Mouse (Mus musculus) gonadal fat pad, adult 2 months (tissue): ENCODE data around the gene Nf2. TPM values are rescaled to one million over a fixed set of nuclear protein-coding genes. Genes with fewer than 3 reads are reported as not detected.

Experiments used
- DNase-seq: peaks from one replicate; pipeline ENCODE4 v3.0.0-alpha.2; 2012; ENCODE audit warnings: low read depth
- polyA plus RNA-seq: library from polyadenylated mRNA; depleted of rRNA; stranded (reverse); fragments of >200 nt; gene quantifications from 2 replicates; pipeline ENCODE4 v1.2.3, GENCODE M21; 2012

Gene Nf2
- polyA plus RNA-seq, 1 experiment = 41.0 TPM

DNA sequence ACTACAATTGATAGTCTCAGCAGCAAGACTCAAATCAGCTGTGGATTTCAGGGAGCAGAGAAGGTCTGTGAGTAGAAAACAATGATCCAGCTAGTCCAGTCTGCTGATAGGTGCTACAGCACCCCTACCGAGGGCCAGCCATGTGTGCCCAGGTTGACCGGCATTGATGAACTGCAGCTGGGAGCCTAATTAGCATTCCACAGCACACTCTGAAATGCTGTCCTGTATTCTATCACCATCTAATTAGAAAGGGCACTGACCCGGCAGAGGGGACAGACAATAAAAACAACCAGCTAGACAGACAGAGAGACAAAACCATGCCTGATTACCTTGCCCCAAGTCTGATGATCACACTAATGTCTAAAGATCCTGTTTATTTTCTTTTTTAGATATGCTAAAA, 56.3 kb downstream of the Nf2 start:
- DNase-seq = no peak

- no peak for DNase-seq
Measured at GRCm38 (mm10) chr11:4791549-4791948, 57.8 kb downstream of the Nf2 start.

DNA sequence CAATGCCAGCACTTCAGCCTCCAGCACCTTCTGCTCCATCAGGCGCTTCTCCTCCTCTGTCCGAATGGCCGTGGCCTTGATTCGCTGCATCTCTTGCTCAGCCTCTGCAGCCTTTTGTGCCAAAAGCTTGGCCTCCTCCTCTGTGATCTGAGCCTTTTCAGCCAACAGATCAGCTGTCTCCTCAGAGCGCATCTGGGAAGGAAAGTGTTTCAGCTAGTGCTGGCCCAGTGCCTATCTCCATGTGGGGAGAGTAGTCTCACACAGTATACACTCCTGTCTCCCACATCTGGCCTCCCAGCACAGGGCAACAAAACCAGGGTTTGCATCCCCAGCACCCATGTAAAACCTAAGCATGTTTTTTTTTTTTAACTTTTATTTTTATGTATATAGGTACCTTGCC, 59.6 kb downstream of the Nf2 start:
- no peak for DNase-seq

DNA sequence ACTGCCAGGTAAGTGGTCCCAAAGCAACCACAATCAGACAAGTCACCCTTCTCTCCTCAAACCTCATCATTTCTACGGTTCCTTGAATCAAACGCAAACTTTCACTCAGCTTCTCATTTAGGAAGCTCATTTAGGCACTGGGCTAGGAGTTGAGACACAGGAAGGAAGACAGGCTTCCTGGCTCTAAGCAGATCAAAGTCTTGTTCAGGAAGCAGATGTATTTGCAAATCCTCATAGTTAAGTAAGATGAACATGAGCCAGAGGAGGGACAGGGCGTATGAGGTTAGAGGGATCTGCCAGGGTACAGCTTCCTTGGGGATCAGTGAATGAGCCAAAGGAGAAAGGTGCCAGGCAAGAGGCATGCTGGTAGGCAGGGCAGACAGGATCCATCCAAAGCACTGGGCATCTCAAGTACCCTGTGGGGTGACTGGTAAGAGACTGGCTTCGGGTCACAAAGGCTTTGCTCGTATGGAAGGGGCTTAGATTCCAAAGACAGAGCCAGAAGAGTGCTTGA, 64.7 kb downstream of the Nf2 start:
- DNase-seq = no peak

DNA sequence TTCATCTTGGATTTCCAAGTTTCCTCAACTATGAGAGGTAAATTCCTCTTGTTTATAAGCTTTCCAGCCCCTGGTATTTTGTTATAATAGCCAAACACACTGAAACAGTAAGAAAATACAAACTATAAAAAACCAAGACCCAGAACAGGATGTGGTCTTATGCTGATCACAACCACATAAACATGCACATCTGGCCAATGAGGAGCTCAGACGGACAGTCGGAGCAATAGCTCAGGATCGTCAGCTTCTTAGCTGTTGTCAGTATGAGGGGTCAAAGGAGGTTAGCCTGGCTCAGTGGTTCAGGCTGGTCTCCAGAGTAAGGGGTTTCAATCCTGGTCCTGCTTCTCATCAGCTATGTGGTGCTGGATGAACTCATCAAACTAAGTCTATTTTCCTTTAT, 66.2 kb downstream of the Nf2 start:
- DNase-seq = no peak

DNA sequence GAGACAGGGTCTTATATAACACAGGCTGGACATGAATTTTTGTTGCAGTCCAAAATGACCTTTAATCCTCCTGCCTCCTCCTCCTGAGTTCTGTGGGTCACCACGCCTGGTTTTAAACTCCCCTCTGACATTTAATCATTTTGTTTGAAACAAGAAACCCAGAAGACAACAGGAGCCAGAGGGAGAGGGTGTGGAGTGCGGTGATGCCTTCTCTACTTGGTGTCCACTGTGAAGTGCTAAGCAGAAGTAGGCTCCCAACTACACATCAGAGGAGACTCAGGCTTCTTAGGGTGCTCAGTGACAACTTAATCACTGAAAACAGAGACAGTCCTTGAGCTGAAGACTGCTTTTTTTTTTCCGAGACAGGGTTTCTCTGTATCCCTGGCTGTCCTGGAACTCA, 68.4 kb downstream of the Nf2 start:
- no peak for DNase-seq

DNA sequence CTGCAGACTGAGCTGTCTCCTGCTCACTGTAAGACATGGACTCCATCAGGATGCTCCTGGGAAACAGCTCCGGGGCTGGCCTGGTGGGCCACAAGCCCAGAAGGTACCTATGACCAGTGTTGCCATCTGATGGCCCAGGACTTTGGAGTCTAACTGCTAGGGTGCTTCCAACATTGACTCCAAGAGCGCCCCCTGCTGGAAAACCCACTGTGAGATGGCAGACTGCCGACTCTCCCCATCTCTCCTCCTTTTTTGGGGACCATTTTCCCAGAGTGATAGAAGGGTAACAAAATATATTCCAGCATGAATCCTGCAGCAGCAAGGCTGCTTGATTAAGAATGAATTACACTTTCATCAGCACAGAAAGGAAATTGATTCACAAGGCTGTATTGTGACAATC, 76.4 kb downstream of the Nf2 start:
- no peak for DNase-seq

GRCm38 (mm10) chr11:4771756-4772155, 77.6 kb downstream of the Nf2 start:
- DNase-seq = no peak

GRCm38 (mm10) chr11:4769881-4770280, 79.5 kb downstream of the Nf2 start:
- no peak for DNase-seq

GRCm38 (mm10) chr11:4769293-4769692, 80.0 kb downstream of the Nf2 start:
- no peak for DNase-seq

DNA sequence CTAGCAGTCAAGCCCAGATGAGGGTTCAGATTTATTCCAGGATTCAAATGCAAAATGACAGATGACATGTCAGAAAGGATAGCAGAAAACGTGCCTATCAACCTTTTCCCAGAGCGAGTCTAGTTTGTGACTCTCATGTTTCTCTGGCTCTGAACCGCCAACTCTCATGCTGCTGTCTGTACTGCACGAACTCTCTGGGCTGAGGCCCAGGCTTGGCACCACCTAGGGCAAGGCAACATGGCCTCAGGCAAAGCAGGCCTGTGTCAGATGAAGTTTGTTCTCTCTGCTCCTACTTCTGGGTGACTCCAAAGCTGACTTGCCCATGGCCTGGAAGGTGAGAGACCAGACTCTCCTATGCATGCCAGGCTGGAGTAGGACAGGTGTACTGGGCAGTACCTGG, 80.9 kb downstream of the Nf2 start:
- DNase-seq = no peak

DNA sequence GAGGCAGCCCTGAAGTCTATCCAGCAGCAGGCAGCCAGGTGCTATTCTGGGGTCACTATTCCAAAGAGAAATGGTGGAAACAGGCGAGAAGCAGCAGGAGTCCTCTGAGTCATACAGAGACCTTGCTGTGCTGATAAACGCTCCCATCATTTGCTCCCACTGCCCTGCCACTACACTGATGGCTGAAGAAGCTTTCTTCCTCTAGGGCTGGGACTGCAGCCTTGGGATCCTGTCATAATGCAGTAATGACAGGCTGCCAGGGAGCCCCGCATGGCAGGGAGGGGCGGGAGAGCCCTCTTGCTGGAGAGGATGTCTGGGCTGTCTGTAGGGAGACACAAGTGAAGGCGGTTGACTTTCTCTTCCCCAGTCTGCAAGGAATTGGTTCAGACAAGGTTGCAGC, 84.9 kb downstream of the Nf2 start:
- DNase-seq = no peak

DNA sequence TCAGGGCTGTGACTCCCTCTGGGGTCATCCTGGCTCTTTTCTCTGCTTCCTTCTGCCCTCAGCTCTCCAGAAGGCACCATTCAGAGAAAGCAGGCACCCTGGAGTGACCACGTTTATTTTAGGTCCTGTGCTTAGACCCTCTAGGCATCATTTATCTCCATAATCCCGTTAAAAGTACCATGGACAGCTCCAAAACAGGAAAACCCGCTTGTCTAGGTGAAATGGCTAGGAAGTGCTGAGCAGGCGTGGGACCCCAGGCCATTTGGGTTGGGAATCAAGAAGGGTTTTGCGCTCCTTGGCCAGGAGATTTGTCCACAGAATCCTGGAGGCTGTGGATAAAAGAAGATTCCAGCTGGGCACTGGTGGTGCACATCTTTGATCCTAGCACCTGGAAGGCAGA, 85.7 kb downstream of the Nf2 start:
- no peak for DNase-seq

DNA sequence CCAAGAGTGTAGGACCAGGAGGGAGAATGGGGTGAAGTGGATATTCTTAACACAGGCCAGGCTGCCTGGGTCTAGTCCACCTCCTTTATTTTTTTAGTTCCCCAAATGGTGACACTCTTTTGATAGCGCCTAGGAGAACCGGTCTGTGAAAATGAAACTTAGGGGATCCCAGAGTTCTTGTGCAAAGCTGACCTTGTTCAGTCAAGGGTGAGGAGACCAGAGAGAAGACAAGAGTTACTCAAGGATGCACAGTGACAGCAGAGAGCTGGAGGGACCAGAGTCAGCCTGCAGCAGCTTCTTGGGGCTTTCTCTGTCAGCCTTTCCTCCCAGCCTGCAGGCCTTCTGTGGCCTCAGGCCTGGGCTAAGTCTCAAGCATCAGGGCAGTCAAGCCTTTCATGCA, 86.8 kb downstream of the Nf2 start:
- no peak for DNase-seq

GRCm38 (mm10) chr11:4761991-4762390, 87.3 kb downstream of the Nf2 start:
- DNase-seq = no peak

DNA sequence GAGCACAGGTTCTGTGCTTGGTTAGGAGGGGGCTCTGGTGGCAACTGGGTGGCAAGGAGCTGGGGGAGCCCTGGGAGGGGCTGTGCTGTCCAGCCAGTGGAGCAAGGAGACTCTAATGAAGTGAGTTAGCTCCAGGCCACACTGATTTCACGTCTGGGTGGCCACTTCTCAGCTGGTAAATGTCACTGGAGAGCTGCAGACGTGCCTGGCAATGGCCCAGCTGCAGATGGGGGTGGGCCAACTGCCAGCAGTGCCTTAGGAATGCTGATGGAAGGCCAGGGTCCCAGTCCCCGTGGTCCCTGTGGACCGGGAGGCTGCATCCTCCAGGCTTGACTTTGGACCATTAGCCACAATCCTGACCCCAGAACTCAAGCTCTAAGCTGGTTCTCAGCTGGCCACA, 88.9 kb downstream of the Nf2 start:
- no peak for DNase-seq

DNA sequence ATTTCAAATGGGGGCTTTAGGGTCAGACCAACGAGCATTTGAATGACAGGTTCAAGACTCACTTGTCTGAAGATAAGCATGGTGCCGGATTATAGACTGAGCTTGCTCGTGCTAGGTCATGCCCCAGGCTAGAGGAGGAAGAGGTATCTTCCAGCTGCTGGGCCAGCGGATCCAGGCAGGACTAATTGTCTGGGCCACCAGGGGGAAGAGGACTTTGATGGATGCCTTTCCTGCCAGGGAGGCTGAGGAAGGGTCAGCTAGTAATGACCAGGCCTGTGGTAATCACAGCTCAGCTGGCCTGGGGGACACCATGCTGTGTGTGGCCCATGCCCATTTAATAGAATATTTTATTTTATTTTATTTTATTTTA, 91.6 kb downstream of the Nf2 start:
- DNase-seq = no peak

DNA sequence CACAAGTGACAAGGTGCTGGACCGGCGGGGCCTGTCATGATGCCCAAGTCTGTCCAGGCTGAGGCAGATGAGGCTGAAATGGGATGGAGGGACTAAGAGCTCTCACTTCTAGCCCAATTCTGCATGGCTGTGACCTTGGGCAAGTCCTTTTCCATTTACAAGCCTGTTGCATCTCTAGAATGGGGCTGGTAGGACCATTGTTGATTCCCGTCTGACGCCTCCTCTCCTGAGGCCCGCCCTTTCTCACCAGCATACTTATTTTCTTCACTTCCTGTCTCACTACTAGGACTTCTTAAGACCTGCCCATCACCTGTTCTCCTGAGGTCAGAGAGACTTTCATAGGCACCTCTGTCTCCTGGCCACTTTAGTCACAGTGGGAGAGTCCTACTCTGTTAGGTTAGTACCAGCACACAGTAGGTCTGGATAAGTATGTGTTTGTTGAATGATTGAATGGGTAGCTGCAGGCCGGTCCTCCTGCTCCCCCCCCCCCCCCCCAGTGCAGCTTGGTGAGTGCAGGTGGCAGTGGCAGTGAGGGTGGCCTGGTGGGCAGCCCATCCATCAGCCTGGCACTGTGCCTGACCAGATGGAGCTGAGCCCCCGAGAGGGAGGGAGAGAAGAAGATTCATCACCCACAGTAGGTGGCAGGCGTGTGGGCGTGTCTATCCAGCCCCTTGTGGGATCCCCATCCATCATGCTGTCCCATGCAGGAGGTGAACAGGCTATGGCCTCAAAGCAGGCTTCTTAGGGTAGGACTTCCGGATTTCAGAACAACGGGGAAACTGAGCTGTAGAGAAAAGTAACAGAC, 92.2 kb downstream of the Nf2 start:
- DNase-seq = no peak

DNA sequence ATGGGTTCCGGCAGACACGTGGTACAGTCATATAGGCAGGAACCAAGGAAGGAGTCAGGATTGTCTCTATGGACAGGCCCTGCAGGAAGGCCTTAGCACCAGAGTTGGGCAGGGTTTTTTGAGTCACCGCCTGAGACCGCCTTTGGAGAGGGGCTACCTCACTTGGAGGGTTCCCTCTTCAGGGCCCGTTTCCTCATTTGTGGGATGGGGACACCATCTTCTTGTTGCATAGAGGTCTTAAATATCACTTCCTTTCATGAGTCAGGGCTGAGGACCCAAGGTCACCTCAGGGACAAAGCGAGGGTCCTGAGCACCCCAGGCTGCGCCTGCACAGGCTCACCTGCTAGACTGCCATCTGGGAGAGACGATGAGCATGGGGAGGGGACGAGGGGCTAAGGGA, 92.9 kb downstream of the Nf2 start:
- DNase-seq = no peak

- no peak for DNase-seq
Measured at GRCm38 (mm10) chr11:4754867-4755266, 94.5 kb downstream of the Nf2 start.

DNA sequence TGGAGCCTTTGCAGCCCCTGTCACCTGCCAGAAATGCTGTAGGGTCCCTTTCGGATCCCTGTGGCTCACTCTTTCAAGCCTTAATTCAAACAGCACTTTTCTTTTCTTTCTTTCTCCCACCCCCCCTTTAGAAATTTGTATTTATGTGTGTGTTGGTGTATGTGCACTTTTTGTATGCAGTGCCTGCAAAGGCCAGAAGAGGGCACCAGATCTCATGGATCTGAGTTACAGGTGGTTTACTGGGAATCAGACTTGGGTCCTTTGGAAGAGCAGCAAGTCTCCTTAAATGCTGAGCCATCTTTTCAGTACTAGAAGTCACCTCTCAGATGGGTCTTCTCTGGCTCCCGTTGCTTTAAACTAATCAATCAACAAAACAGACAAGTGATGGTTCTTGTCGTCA, 95.3 kb downstream of the Nf2 start:
- no peak for DNase-seq

DNA sequence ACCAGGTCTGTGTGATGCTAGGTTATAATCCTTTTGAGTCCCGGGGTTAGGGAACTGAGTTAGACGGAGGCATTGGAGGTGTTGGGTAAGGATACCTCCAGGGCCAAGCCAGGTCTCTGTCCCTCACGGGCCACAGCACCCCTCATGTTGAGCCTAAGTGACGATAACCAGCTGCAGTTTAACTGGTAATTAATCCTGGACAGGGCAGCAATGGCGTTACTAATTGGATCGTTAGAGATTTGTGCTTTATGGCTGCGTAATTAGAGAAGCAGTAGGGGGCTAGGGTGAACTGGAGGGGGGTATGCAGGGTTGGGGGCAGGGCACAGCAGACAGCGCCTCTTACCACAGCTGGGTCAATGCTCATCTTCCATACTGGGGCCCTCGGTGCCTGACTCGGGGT, 96.5 kb downstream of the Nf2 start:
- no peak for DNase-seq

- no peak for DNase-seq
Measured at GRCm38 (mm10) chr11:4750263-4750662, 99.1 kb downstream of the Nf2 start.

DNA sequence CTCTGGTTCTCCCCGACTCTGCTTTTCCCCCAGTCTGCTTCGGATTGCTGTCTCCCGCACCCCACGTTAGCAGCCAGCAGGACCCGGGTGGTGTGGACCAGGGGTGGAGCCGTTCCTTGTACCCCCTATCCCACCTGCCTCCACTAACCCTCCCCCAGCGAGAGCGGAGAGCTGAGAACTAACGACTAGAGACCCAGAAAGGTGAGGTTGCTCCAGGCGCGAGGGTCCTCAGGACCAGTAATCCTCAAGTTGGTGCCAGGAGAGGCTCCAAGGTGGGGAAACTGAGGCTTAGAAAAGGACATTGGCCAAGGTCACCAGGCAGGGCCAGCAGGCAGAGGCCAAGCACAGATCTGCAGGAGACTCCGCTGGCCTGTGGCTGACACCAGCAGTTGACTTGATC, 102.1 kb downstream of the Nf2 start:
- no peak for DNase-seq
